Mouse (Mus musculus) urinary bladder, postnatal 14 days (tissue): ENCODE results near the gene Olfr149.
"Not testable (repeated sequence)": the region's sequence is repeated elsewhere in the genome, so short reads cannot be mapped to it uniquely, and the experiment has no call there.

Experiments
- DNase-seq: peaks from one replicate; pipeline ENCODE4 v3.0.0; 2021; ENCODE audit warnings: low spot score

Olfr149 gene

GRCm38 (mm10) chr9:39707017-39707416 is at the start of gene Olfr149:
Olfr149 (minus strand) TSS chr9:39707117.
- no peak for DNase-seq

DNA sequence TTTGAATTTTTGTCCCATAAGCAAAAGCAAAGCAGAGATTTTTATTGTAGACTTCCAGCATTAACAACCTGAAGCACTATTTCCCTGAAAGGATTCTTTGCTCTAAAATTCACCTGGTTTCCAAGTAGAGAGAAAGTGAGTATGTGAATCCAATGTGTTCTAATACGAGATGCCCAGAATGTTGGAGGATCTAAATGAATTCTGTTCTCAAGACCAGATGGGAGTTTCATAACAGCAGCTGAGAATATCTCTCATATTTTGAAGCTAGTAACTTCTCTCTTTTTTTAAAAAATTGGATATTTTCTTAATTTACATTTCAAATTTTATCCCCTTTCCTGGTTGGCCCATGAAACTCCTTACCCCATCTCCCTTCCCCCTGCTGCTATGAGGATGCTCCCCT is 39.5 kb upstream of the Olfr149 start:
- DNase-seq = no peak

DNA sequence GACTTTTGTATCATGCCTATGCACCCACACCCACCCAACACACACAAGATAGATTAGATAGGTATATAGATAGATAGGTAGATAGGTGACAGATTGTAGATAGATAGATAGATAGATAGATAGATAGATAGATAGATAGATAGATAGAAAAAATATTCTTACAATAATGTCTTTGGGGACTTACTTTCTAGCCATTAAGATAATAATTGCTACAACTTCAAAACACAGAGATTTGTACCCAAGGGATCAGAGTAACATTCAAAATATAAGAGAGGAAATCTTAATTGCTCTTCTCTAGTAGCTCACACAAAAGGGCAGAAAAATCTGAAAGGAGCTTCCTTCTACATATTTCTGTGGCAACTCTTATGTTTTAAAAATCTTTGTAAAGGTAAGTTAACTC is 39.0 kb upstream of the Olfr149 start, which contains the start of gene Olfr967:
Gene Olfr967, plus strand, starts transcription at position 301 of the 400 bp plus-strand sequence.
- no peak for DNase-seq

DNA sequence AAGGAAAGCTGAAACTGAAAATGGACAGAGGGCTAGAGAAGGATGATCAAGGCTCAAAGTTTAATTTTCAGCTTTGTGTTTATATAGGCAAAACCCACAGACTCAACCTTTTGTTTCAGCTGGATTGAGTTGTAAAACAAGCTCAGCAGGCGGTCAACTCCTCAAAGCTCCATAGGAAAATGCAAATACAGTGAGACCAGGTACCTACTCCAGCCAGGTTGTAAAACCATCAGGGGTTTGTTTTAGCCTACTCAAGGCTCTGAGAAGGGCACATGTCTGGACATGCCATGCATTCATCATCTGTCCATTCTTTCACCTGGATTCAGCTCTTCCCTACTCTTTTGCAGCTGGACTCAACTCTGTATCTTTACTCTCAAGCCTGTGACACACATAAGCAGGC is 33.8 kb upstream of the Olfr149 start:
- no peak for DNase-seq

- DNase-seq = no peak
Measured at GRCm38 (mm10) chr9:39730678-39731077, 23.8 kb upstream of the Olfr149 start, which contains the start of gene Olfr150. Olfr150 (plus strand) TSS chr9:39730978.

GRCm38 (mm10) chr9:39711053-39711452 is 4.1 kb upstream of the Olfr149 start, which contains the start of gene Olfr965:
Olfr965 (plus strand) TSS chr9:39711353.
- DNase-seq = no peak

DNA sequence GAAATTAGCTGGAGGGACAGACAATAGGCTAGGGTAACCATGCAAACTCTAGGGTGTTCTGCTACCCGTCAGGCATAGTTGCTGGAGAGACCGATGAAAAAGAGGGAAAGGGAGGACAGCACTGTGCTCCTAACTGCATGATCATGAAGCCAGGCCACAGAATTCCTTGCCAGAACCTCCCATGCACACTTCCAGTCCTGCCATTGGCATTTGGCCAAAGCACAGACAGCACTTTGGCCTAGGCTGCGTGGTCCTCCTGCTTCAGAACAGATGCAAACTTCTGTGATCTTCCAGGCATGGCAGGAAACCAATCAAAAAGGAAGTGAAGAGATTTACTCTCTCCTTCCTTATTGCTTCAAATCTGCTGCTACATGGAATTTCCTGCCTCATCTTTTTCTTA is 2.0 kb upstream of the Olfr149 start:
- DNase-seq = peak; percentile 16

DNA sequence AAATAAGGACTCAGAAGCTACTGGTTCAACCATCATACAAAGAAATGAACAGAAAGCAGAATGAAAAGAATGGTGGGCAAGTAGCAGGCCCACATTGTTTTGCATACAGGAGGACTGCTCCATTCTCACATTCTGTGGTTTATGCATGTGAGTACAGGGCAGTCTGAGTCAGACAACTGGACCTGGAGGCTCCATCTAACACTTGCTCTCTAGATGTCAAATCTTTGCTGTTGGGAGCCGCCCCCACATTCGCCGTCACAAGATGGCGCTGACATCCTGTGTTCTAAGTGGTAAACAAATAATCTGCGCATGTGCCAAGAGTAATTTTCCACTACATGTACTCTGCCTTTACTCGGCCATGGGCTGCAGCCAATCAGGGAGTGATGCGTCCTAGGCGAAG is 5.8 kb downstream of the Olfr149 start:
- not testable (repeated sequence) for DNase-seq

DNA sequence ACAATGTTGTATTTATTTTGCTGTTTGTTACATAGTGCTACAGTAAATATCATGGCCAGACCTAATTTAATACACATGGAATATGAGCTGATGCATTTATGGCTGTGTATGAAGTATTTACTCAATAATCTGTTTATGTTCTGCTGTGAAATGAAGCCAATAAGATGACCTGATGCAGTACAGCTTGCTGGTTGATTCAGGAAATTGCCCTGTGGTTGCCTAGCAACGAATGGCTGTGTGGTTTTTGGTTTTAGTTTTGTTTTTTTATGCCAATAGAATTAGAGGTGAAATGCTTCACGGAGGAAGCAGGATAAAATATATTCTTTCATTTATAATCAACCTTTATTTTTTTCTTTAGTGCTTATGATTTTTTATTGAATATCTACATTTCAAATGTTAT is 27.6 kb downstream of the Olfr149 start:
- no peak for DNase-seq

DNA sequence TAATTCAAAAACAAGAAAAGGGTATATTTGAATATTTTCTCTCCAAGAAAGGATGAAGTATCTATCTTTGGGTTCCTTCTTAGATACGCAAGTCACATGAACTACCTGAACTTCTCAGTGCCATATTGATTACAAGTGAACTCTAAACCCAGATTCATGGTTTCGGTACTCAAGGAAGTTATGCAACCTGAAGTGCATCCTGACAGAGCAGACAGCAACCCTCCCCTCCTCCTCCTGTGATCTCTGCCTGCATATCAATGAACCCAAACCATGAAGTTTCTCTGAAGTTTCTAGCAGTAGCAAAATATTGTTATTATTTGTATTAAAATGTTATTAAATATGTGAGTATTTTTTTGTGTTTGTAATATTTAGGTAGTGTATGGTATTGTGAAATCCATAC is 28.4 kb downstream of the Olfr149 start:
- no peak for DNase-seq

DNA sequence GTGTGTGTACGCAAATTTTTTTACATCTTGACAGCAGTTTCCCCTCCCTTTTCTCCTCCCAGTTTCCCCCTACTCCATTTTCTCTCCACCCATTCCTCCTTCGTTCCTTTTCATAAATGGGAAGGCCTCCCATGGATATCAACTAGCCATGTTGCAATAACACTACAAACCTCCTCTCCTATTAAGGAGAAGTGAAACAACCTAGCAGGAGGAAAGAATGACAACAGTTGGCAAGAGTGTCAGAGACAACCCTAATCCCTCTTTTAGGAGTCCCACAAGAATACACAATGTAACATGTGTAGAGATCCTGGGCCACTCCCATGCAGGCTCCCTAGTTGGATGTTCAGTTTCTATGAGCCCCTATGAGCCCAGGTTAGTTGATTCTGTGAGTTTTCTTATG is 32.1 kb downstream of the Olfr149 start:
- DNase-seq = no peak

DNA sequence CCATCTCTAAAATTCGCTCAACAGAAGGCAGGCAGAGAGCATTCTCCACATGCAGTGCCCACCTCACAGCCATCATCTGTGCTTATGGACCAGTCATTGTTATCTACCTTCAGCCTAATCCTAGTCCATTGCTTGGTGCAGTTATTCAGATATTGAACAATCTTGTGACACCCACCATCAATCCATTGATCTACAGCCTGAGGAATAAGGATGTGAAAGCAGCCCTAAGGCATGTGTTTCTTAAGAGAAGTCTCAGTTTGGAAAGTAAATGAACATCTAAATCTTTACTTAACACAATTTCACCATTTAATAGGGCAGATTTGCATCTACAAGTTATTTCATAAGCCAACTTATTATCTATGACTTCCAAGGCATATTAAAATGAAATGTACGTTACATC is 37.2 kb downstream of the Olfr149 start:
- DNase-seq = no peak

DNA sequence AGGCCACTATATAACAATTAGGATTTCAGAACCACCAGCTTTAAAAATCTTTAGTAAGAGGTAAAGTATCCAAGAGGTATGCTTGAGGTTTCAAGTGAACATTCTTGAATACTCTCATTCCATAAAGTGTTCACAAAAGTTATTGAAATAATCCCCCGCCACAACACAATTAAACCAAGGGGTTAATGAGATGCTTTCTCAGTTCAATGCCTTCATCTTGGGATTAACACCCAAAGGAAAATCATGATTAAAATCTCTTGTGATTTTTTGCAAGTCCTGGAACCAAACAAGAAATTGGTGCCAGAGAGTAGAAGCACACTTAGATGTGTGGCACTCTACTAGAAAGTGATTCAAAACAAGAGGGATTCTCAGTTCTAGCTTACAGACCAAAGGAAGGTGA is 40.0 kb downstream of the Olfr149 start, which contains the start of gene Olfr963:
Gene Olfr963, plus strand, starts transcription at position 301 of the 400 bp plus-strand sequence.
- DNase-seq = no peak

- no peak for DNase-seq
Measured at GRCm38 (mm10) chr9:39654756-39655396, 52.0 kb downstream of the Olfr149 start.
